Comparison of ENCODE assay signal across 1 mouse cellular context in the genomic region with DNA sequence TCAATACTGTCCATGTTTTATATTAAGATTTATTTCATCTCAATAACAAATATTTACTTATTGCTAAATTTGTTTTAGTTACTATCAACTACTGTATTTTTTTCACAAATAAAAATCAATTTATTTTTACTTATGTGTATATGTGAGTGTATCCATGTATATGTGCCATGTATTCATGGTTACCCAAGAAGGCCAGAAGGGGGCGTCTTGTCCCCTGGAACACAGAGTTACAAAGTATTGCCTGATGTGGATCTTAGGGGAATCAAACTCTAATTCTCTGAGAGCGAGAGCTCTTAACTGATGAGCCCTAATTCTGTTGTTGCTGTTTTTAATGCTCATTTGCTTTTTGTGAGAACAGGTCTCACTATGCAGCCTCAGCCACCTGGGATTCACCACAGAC.
TF ChIP-seq lines count a peak whose summit lies in the region.

No protein-coding gene starts in this region.

TF ChIP-seq in MEL, 35 proteins besides CTCF, POLR2A, EP300 and RAD21 (continued from another document):
- TF ChIP-seq ZNF384 (IDR thresholded peaks at IDR 0.05; ENCODE audit: low read depth, low read length) (no peak), UBTF (IDR thresholded peaks at IDR 0.05; ENCODE audit: borderline replicate concordance, insufficient read depth, low read depth, low read length) (no peak), USF2 (IDR thresholded peaks at IDR 0.05; ENCODE audit: borderline replicate concordance in 1 of 2, insufficient read depth in 1 of 2, low read depth in 1 of 2, low read length in 2 of 2) (no peak), TAL1 (IDR thresholded peaks at IDR 0.05; ENCODE audit: low read length) (no peak), POLR2AphosphoS2 (IDR thresholded peaks at IDR 0.05; ENCODE audit: low read length) (no peak), ZMIZ1 (IDR thresholded peaks at IDR 0.05; ENCODE audit: low read depth, low read length) (no peak), TBP (IDR thresholded peaks at IDR 0.05; ENCODE audit: low read depth, low read length) (no peak), ZKSCAN1 (IDR thresholded peaks at IDR 0.05; ENCODE audit: low read depth, low read length) (no peak)
TF ChIP-seq in MEL: peak in this region for 0.
